Mouse (Mus musculus): Measurements from ENCODE around the gene Zfp354b. TPM values are rescaled to one million over a fixed set of nuclear protein-coding genes. Genes with fewer than 3 reads are reported as not detected.

Gene Zfp354b
- 0.39 to 0.84 TPM (median 0.64 TPM) in 3 of 4 replicates, not detected in the other for total RNA-seq (2023; ENCODE audit: inconsistent age)

GRCm38 (mm10) chr11:50931451-50931866 lies at the start of gene Zfp354b:
Gene Zfp354b (minus strand): TSS chr11:50931633.

GRCm38 (mm10) chr11:50966230-50966629 lies 34.8 kb upstream of the Zfp354b start, which contains the start of gene Olfr1378:
Gene Olfr1378 (plus strand): TSS chr11:50966530.

GRCm38 (mm10) chr11:50953665-50954064 lies 22.2 kb upstream of the Zfp354b start, which contains the start of gene Prop1:
Gene Prop1 (minus strand): TSS chr11:50953765.

GRCm38 (mm10) chr11:50943506-50943905 lies 12.1 kb upstream of the Zfp354b start, which contains the start of gene 4933414I15Rik:
Gene 4933414I15Rik (minus strand): TSS chr11:50943765.

GRCm38 (mm10) chr11:50915671-50916320 lies 15.6 kb downstream of the Zfp354b start, which contains the start of gene Zfp2:
Gene Zfp2 (minus strand): TSS chr11:50916165.

GRCm38 (mm10) chr11:50887390-50888128 lies 43.9 kb downstream of the Zfp354b start, which contains the start of gene Zfp454:
Gene Zfp454 (minus strand): TSS chr11:50887651.

Other genes starting within 250 kb of the Zfp354b start
- 5.3 to 7.1 TPM (median 6.5 TPM) in 4 replicates for gene Zfp354c, start 103.9 kb downstream of the Zfp354b start, total RNA-seq (2023; ENCODE audit: inconsistent age)
- 0.39 to 0.51 TPM in 2 of 4 replicates, not detected in the others for gene Zfp879, start 90.1 kb downstream of the Zfp354b start, total RNA-seq (2023; ENCODE audit: inconsistent age)
- 37.0 to 44.4 TPM (median 40.0 TPM) in 4 replicates for gene Grm6, start 80.9 kb downstream of the Zfp354b start, total RNA-seq (2023; ENCODE audit: inconsistent age)
- 0.45 to 0.69 TPM (median 0.48 TPM) in 3 of 4 replicates, not detected in the other for gene Zfp454, start 44.0 kb downstream of the Zfp354b start, total RNA-seq (2023; ENCODE audit: inconsistent age)
- 2.4 to 3.2 TPM (median 2.7 TPM) in 4 replicates for gene Zfp2, start 15.5 kb downstream of the Zfp354b start, total RNA-seq (2023; ENCODE audit: inconsistent age)
- not detected in 4 replicates for gene 4933414I15Rik, start 12.1 kb upstream of the Zfp354b start, total RNA-seq (2023; ENCODE audit: inconsistent age)
- not detected in 4 replicates for gene Prop1, start 22.1 kb upstream of the Zfp354b start, total RNA-seq (2023; ENCODE audit: inconsistent age)
- not detected in 4 replicates for gene Olfr1378, start 34.9 kb upstream of the Zfp354b start, total RNA-seq (2023; ENCODE audit: inconsistent age)
- gene Olfr1377, start 50.3 kb upstream of the Zfp354b start, total RNA-seq (2023; ENCODE audit: inconsistent age) = not detected in 4 replicates
- not detected in 4 replicates for gene Olfr51, start 72.0 kb upstream of the Zfp354b start, total RNA-seq (2023; ENCODE audit: inconsistent age)
- not detected in 4 replicates for gene Olfr54, start 82.6 kb upstream of the Zfp354b start, total RNA-seq (2023; ENCODE audit: inconsistent age)
- gene Olfr1375, start 116.5 kb upstream of the Zfp354b start, total RNA-seq (2023; ENCODE audit: inconsistent age) = not detected in 4 replicates
- gene Zfp354a, start 127.6 kb upstream of the Zfp354b start, total RNA-seq (2023; ENCODE audit: inconsistent age) = not detected in 4 replicates